In genomic region chr15:80714299-80714698, GRCm38 (mm10) we compare ENCODE assay signal across 23 mouse cellular contexts. TPM values are rescaled to one million over a fixed set of nuclear protein-coding genes. Genes with fewer than 3 reads are reported as not detected.
DNase-seq lines count a peak whose midpoint lies in the region; ATAC-seq and TF ChIP-seq lines count a peak whose summit lies in the region.
"Had no signal": no experiment of that assay in that cellular context is flagged by ENCODE, and none has a peak within 500 bp of the region (broad histone marks: within the 10 kb centered on the region; RNA-seq: fewer than 3 reads in every experiment).

No protein-coding gene starts in this region.

- no peak overlapping the region for H3K9ac ChIP-seq in midbrain, embryonic 11.5 days (ENCODE audit: low read length)
- no peak overlapping the region for H3K9ac ChIP-seq in midbrain, embryonic 13.5 days (replicated peaks)
- H3K9ac ChIP-seq in intestine, postnatal 0 days (ENCODE audit: low read depth, low read length): no peak overlapping the region
- H3K9ac ChIP-seq: embryonic facial prominence, embryonic 12.5 days; forebrain, embryonic 13.5 days; forebrain, embryonic 15.5 days had no signal

- TF ChIP-seq CTCF in intestine, postnatal 0 days (IDR thresholded peaks at IDR 0.05; ENCODE audit: low read depth): no peak

- no peak overlapping the region for H3K27ac ChIP-seq in midbrain, embryonic 11.5 days (ENCODE audit: low read depth, low read length)
- no peak overlapping the region for H3K27ac ChIP-seq in midbrain, embryonic 13.5 days
- no peak overlapping the region for H3K27ac ChIP-seq in intestine, postnatal 0 days (ENCODE audit: low read depth, low read length)
- H3K27ac ChIP-seq: embryonic facial prominence, embryonic 10.5 days; embryonic facial prominence, embryonic 12.5 days; forebrain, embryonic 13.5 days; forebrain, embryonic 15.5 days had no signal

- no peaks in the 10 kb centered on the region for H3K36me3 ChIP-seq in midbrain, embryonic 11.5 days (ENCODE audit: control insufficient read depth, insufficient read depth, low read length)
- no peaks in the 10 kb centered on the region for H3K36me3 ChIP-seq in midbrain, embryonic 13.5 days
- no peaks in the 10 kb centered on the region for H3K36me3 ChIP-seq in intestine, postnatal 0 days (ENCODE audit: control insufficient read depth, insufficient read depth)
- H3K36me3 ChIP-seq: embryonic facial prominence, embryonic 10.5 days; embryonic facial prominence, embryonic 12.5 days; forebrain, embryonic 15.5 days had no signal

- peaks cover 6% of the 10 kb centered on the region for H3K4me1 ChIP-seq in midbrain, embryonic 11.5 days (ENCODE audit: control insufficient read depth, insufficient read depth, low read length)
- H3K4me1 ChIP-seq in midbrain, embryonic 13.5 days (replicated peaks): peaks cover 12% of the 10 kb centered on the region
- 0 out of 2 replicates have a peak, but pooled peaks cover 7% of the 10 kb centered on the region for H3K4me1 ChIP-seq in intestine, postnatal 0 days (replicated peaks; ENCODE audit: control insufficient read depth, insufficient read depth, low read length)

- no peak for ATAC-seq in midbrain, embryonic 11.5 days (ENCODE audit: low FRiP score)
- no peak for ATAC-seq in midbrain, embryonic 13.5 days
- no peak for ATAC-seq in intestine, postnatal 0 days
- ATAC-seq: activated CD4-positive, CD25-positive, alpha-beta regulatory T cell, adult 4 months; CD4-positive, CD25-positive, alpha-beta regulatory T cell, adult 4 months; forebrain, embryonic 13.5 days; forebrain, embryonic 15.5 days; Patski had no signal

- H3K4me2 ChIP-seq in midbrain, embryonic 11.5 days: no peak overlapping the region
- H3K4me2 ChIP-seq in midbrain, embryonic 13.5 days (replicated peaks): no peak overlapping the region
- no peak overlapping the region for H3K4me2 ChIP-seq in intestine, postnatal 0 days (replicated peaks; ENCODE audit: low read depth)
- H3K4me2 ChIP-seq: embryonic facial prominence, embryonic 12.5 days; forebrain, embryonic 13.5 days; forebrain, embryonic 15.5 days had no signal

- intact Hi-C loops in gastrocnemius, postnatal 36 days (cut with DNase I): no loop called here

- no peak overlapping the region for H3K4me3 ChIP-seq in midbrain, embryonic 11.5 days (ENCODE audit: low read depth, low read length)
- no peak overlapping the region for H3K4me3 ChIP-seq in midbrain, embryonic 13.5 days (replicated peaks)
- H3K4me3 ChIP-seq in intestine, postnatal 0 days (ENCODE audit: low read depth, low read length): no peak overlapping the region
- H3K4me3 ChIP-seq: embryonic facial prominence, embryonic 10.5 days; embryonic facial prominence, embryonic 12.5 days; forebrain, embryonic 13.5 days; forebrain, embryonic 15.5 days had no signal

- no peaks in the 10 kb centered on the region for H3K27me3 ChIP-seq in midbrain, embryonic 11.5 days (ENCODE audit: control insufficient read depth, insufficient read depth, low read length)
- no peaks in the 10 kb centered on the region for H3K27me3 ChIP-seq in midbrain, embryonic 13.5 days
- H3K27me3 ChIP-seq in intestine, postnatal 0 days (replicated peaks; ENCODE audit: control insufficient read depth, insufficient read depth, low read length): no peaks in the 10 kb centered on the region
- H3K27me3 ChIP-seq: CH12.LX; embryonic facial prominence, embryonic 12.5 days; forebrain, embryonic 13.5 days; forebrain, embryonic 15.5 days; Patski had no signal

- peak; percentile 51 for DNase-seq in gastrocnemius, adult 18-20 months (ENCODE audit: low spot score)
- no peak for DNase-seq in gastrocnemius, postnatal 36 days
- peak; percentile 70 for DNase-seq in midbrain, embryonic 11.5 days (ENCODE audit: low spot score, missing footprints)
- DNase-seq: adrenal gland, adult 8-10 months; adrenal gland, postnatal 14 days; adrenal gland, postnatal 36 days; B cell, adult 2 months; cerebellum, adult 11-12 months; cerebellum, adult 2 months; cerebellum, adult 9-10 months; cerebellum, postnatal 10 days; cerebellum, postnatal 25 days had no signal

- whole genome bisulfite sequencing in midbrain, embryonic 11.5 days: 71% methylated on average over 4 of the region's 4 CpGs
- WGBS in midbrain, embryonic 13.5 days: 84% methylated on average over 4 of the region's 4 CpGs
- 75% methylated on average over 4 of the region's 4 CpGs for WGBS in intestine, postnatal 0 days

- no peaks in the 10 kb centered on the region for H3K9me3 ChIP-seq in midbrain, embryonic 11.5 days (ENCODE audit: control insufficient read depth, low read length)
- no peaks in the 10 kb centered on the region for H3K9me3 ChIP-seq in midbrain, embryonic 13.5 days
- no peaks in the 10 kb centered on the region for H3K9me3 ChIP-seq in intestine, postnatal 0 days (ENCODE audit: control insufficient read depth)
- H3K9me3 ChIP-seq: embryonic facial prominence, embryonic 10.5 days; embryonic facial prominence, embryonic 12.5 days; forebrain, embryonic 13.5 days; forebrain, embryonic 15.5 days; G1E had no signal

RNA-seq across cellular contexts. Expression of gene Tnrc6b, which starts 3.2 kb away (rescaled TPM):
- total RNA-seq in gastrocnemius, adult 18-20 months (2021): 10 to 100 TPM; 43.7 to 48.2 TPM
- 10 to 100 TPM; 38.3 to 51.1 TPM for total RNA-seq in gastrocnemius, postnatal 36 days (2021)
- polyA plus RNA-seq in midbrain, embryonic 11.5 days (2014; fragmentation: Nextera tagmentation; extraction: Ambion mirVana): 14.7 and 17.0 TPM in 2 replicates
- 48.7 and 51.0 TPM in 2 replicates for polyA plus RNA-seq in midbrain, embryonic 13.5 days (2015; fragmentation: Nextera tagmentation; extraction: Ambion mirVana)
- polyA plus RNA-seq in intestine, postnatal 0 days (2015; fragmentation: Nextera tagmentation; extraction: Ambion mirVana): 6.5 and 8.9 TPM in 2 replicates

RNA-seq across cellular contexts. Expression of gene Fam83f, which starts 42.7 kb away (rescaled TPM):
- under 1 TPM; 0.09 to 0.17 TPM for total RNA-seq in gastrocnemius, adult 18-20 months (2021)
- under 1 TPM; 0.20 to 0.22 TPM for total RNA-seq in gastrocnemius, postnatal 36 days (2021)
- 0.12 and 0.16 TPM in 2 replicates for polyA plus RNA-seq in midbrain, embryonic 11.5 days (2014; fragmentation: Nextera tagmentation; extraction: Ambion mirVana)
- polyA plus RNA-seq in midbrain, embryonic 13.5 days (2015; fragmentation: Nextera tagmentation; extraction: Ambion mirVana): 0.19 and 0.27 TPM in 2 replicates
- 19.0 and 24.4 TPM in 2 replicates for polyA plus RNA-seq in intestine, postnatal 0 days (2015; fragmentation: Nextera tagmentation; extraction: Ambion mirVana)
- polyA plus RNA-seq: activated CD4-positive, CD25-positive, alpha-beta regulatory T cell, adult 4 months; forebrain, embryonic 13.5 days; G1E; Patski had no signal

Comparison
In these comparisons a context has a peak if more than half of its experiments do, and no peak if none do; other contexts are left out.
1. DNase-seq: peak in gastrocnemius, adult 18-20 months (single experiment) and midbrain, embryonic 11.5 days (single experiment); none in gastrocnemius, postnatal 36 days (0 of 2).
2. RNA of gene Fam83f, which starts 42.7 kb away (polyA plus RNA-seq): 19.0 to 24.4 TPM in intestine, postnatal 0 days; 0.19 to 0.27 TPM in midbrain, embryonic 13.5 days and 0.12 to 0.16 TPM in midbrain, embryonic 11.5 days; every median in the first group is over 10 times any median in the second.